Mouse (Mus musculus): ENCODE measurements at regions not wholly inside any gene's neighbourhood (a gene's known extent, or its start where the extent isn't known, plus 50 kb on each side); places are given as distances from the start of the nearest gene placed in this dataset.

DNA sequence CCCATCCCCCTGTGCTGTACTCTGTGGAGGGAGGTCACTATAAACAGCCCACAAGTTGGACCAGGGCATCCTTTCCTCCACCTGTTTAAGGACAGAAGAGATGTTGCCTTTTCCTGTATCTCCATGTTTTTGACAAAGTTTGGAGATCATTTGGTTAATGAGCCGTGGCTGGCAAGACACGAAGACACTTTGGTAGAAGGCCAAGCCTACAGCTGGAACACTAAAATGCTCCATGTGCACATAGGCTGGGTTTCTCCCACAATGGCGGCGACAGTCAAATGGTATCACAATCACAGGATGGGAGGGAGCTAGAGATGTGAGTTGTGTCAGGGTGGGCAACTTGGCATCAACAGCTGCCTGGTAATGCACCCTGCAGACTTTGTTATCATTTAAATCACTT, 111.9 kb upstream of the Plxnc1 start:
- TF ChIP-seq CTCF (IDR thresholded peaks at IDR 0.05; ENCODE audit: extremely low read depth, insufficient read depth, insufficient read length, insufficient replicate concordance) (no peak), POLR2A (IDR thresholded peaks at IDR 0.05; ENCODE audit: low read depth, low read length) (no peak)
- H3K27ac ChIP-seq (ENCODE audit: insufficient read depth, low read length) = no peak overlapping the region
- no peaks in the 10 kb centered on the region; the same call in 1 of the 2 replicates for H3K4me1 ChIP-seq (ENCODE audit: control insufficient read depth, insufficient read depth, insufficient read length)
- 86% methylated on average over 4 of the region's 4 CpGs for WGBS
- H3K27me3 ChIP-seq (ENCODE audit: control insufficient read depth, insufficient read depth, low read length) = no peaks in the 10 kb centered on the region
- H3K36me3 ChIP-seq (ENCODE audit: control insufficient read depth, insufficient read depth, low read length) = no peaks in the 10 kb centered on the region
- DNase-seq (ENCODE audit: low read depth in 1 of 2, low spot score in 2 of 2) = no peak
- H3K4me3 ChIP-seq (ENCODE audit: extremely low read depth, insufficient read depth, insufficient read length) = no peak overlapping the region

DNA sequence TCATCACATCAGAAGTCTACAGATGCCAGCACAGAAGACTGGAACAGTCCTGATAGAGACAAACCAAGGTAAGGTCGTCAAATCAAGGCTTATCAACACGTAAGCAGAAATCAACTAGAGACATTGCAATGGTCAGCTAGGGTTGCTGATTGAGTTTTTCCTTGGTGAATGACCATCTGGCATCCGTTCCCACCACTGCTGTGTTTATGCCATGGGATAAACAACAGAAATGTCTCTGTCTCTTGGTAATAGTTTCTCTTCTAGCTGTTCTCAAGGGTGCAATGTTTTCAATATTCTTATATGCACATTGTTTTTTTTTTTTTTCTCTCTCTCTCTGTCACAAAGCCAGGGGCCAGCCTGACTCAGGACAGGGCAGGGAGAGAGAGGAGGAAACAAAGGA, 110.2 kb upstream of the Plxnc1 start:
- no peak overlapping the region for H3K4me3 ChIP-seq (ENCODE audit: extremely low read depth, insufficient read depth, insufficient read length)
- DNase-seq (ENCODE audit: low read depth in 1 of 2, low spot score in 2 of 2) = no peak
- no peak overlapping the region for H3K27ac ChIP-seq (ENCODE audit: insufficient read depth, low read length)
- WGBS = 90% methylated on average over 3 of the region's 3 CpGs
- TF ChIP-seq CTCF (IDR thresholded peaks at IDR 0.05; ENCODE audit: extremely low read depth, insufficient read depth, insufficient read length, insufficient replicate concordance) (no peak), POLR2A (IDR thresholded peaks at IDR 0.05; ENCODE audit: low read depth, low read length) (no peak)
- H3K36me3 ChIP-seq (ENCODE audit: control insufficient read depth, insufficient read depth, low read length) = no peaks in the 10 kb centered on the region
- H3K27me3 ChIP-seq (ENCODE audit: control insufficient read depth, insufficient read depth, low read length) = no peaks in the 10 kb centered on the region
- H3K4me1 ChIP-seq (ENCODE audit: control insufficient read depth, insufficient read depth, insufficient read length) = no peaks in the 10 kb centered on the region; the same call in 1 of the 2 replicates

DNA sequence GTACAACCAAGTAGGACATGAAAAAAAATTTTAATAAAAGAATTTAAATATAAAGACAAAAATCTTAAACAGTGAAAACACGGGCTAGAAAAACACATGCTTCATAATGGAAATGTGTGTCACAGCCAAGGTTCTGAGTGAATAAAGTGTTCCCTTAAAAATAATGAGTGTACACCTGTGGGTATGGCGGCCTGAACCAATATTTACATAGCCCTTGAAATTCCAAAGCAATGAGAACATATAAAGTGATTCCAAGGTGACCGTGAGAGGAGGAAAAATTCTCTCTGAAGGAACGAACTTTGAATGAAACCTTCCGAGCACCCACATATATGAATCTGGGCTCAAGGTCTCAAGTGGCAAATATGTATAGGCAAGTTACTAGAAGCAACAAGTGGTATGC, 104.2 kb upstream of the Plxnc1 start:
- no peaks in the 10 kb centered on the region for H3K36me3 ChIP-seq (ENCODE audit: control insufficient read depth, insufficient read depth, low read length)
- WGBS = 92% methylated on average over 5 of the region's 5 CpGs
- no peak for TF ChIP-seq CTCF (IDR thresholded peaks at IDR 0.05; ENCODE audit: extremely low read depth, insufficient read depth, insufficient read length, insufficient replicate concordance)
- no peak for TF ChIP-seq POLR2A (IDR thresholded peaks at IDR 0.05; ENCODE audit: low read depth, low read length)
- H3K4me3 ChIP-seq (ENCODE audit: extremely low read depth, insufficient read depth, insufficient read length) = no peak overlapping the region
- no peaks in the 10 kb centered on the region; the same call in 1 of the 2 replicates for H3K4me1 ChIP-seq (ENCODE audit: control insufficient read depth, insufficient read depth, insufficient read length)
- H3K27ac ChIP-seq (ENCODE audit: insufficient read depth, low read length) = no peak overlapping the region
- H3K27me3 ChIP-seq (ENCODE audit: control insufficient read depth, insufficient read depth, low read length) = no peaks in the 10 kb centered on the region
- no peak for DNase-seq (ENCODE audit: low read depth in 1 of 2, low spot score in 2 of 2)

DNA sequence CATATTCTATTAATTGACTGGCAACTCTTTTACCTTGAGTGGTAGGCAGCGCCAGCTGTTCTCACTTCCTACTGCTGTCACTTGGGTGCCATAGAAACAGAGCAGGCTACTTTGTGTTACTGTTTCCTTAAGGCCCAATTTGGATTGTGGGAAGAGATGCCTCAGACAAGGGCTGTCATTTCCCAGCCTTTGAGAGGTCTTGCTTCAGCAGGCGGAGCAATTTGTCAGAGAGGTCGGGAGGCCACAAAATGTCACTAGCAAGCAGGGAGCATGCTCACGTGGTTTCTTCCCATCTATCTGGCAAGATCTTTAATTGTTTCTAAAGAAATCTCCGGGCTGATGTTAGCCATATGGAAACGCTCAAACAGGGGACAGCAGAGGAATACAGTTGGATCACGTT, 99.3 kb upstream of the Plxnc1 start:
- TF ChIP-seq POLR2A (IDR thresholded peaks at IDR 0.05; ENCODE audit: low read depth, low read length) (no peak), CTCF (IDR thresholded peaks at IDR 0.05; ENCODE audit: extremely low read depth, insufficient read depth, insufficient read length, insufficient replicate concordance) (no peak)
- no peak for DNase-seq (ENCODE audit: low read depth in 1 of 2, low spot score in 2 of 2)
- Histone ChIP-seq H3K27ac (ENCODE audit: insufficient read depth, low read length) (no peak overlapping the region), H3K27me3 (ENCODE audit: control insufficient read depth, insufficient read depth, low read length) (no peaks in the 10 kb centered on the region), H3K36me3 (ENCODE audit: control insufficient read depth, insufficient read depth, low read length) (no peaks in the 10 kb centered on the region), H3K4me3 (ENCODE audit: extremely low read depth, insufficient read depth, insufficient read length) (no peak overlapping the region), H3K4me1 (ENCODE audit: control insufficient read depth, insufficient read depth, insufficient read length) (no peaks in the 10 kb centered on the region)
- WGBS = 78% methylated on average over 7 of the region's 7 CpGs

DNA sequence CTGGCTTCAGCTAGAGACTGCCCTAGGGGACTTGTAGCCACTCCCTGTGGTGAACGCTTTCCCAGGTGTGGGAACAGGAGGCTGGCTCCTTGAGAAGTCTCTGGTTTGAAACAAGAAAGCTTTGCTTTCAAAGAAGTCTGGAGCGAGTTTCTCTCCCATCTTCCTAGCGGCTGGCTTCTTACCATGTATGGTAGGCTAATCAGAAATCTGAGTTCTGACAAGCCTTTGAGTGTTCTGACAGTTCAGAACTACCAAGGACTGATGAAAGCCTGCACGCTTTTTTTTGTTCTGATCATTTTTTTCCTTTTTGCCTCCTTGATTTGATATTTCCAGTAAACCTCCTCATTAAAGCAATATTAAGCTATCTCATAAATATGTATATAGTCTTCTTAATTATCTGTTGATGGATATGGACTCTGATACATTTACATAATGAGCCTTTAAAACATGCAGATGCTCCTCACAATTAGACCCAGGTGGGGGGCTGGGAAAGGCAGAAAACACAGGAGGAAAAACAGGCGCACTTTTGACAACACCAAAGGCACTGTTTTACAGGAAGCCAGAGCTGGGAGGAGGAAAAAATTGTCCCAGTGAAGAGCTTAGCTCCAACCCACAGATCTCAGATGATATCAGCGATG, 95.7 kb upstream of the Plxnc1 start:
- Histone ChIP-seq H3K36me3 (ENCODE audit: control insufficient read depth, insufficient read depth, low read length) (no peaks in the 10 kb centered on the region), H3K4me3 (ENCODE audit: extremely low read depth, insufficient read depth, insufficient read length) (no peak overlapping the region), H3K4me1 (ENCODE audit: control insufficient read depth, insufficient read depth, insufficient read length) (no peaks in the 10 kb centered on the region), H3K27ac (ENCODE audit: insufficient read depth, low read length) (no peak overlapping the region), H3K27me3 (ENCODE audit: control insufficient read depth, insufficient read depth, low read length) (no peaks in the 10 kb centered on the region)
- DNase-seq (ENCODE audit: low read depth in 1 of 2, low spot score in 2 of 2) = no peak
- WGBS = 72% methylated on average over 6 of the region's 6 CpGs
- TF ChIP-seq POLR2A (IDR thresholded peaks at IDR 0.05; ENCODE audit: low read depth, low read length) (no peak), CTCF (IDR thresholded peaks at IDR 0.05; ENCODE audit: extremely low read depth, insufficient read depth, insufficient read length, insufficient replicate concordance) (no peak)

DNA sequence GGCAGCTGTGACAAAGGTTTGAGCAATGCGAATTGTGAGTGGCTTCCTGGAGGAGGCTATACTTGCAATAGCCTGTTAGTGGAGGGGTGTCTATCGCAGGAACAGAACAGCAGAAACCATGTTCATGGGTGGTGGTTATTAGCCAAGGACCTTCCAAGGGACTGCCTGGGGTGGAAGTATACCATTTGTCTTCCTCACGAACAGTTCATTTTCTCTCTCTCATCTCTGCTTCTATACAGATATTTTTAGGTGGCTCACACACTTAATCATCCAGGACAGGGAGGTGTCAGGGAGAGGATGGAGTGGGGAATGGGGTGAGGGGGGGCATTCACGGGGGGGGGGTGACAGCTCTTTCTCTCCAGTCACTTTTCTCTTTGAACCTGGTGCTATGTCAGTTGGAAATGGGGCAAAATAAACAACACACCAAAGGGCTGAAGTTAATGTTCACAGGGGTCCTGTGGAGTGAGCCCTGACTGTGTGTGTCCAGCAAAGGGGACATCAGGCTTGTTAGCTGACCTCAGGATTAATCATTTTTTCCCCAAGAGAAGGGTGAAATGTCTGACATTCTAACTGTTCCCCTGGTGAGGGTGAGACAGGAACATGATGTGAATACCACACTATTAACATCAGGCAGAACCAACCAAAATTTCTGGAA, 91.5 kb upstream of the Plxnc1 start:
- 77% methylated on average over 4 of the region's 4 CpGs for WGBS
- Histone ChIP-seq H3K4me3 (ENCODE audit: extremely low read depth, insufficient read depth, insufficient read length) (no peak overlapping the region), H3K36me3 (ENCODE audit: control insufficient read depth, insufficient read depth, low read length) (no peaks in the 10 kb centered on the region), H3K4me1 (ENCODE audit: control insufficient read depth, insufficient read depth, insufficient read length) (no peaks in the 10 kb centered on the region), H3K27me3 (ENCODE audit: control insufficient read depth, insufficient read depth, low read length) (no peaks in the 10 kb centered on the region), H3K27ac (ENCODE audit: insufficient read depth, low read length) (no peak overlapping the region)
- DNase-seq (ENCODE audit: low read depth in 1 of 2, low spot score in 2 of 2) = no peak
- TF ChIP-seq CTCF (IDR thresholded peaks at IDR 0.05; ENCODE audit: extremely low read depth, insufficient read depth, insufficient read length, insufficient replicate concordance) (no peak), POLR2A (IDR thresholded peaks at IDR 0.05; ENCODE audit: low read depth, low read length) (no peak)

DNA sequence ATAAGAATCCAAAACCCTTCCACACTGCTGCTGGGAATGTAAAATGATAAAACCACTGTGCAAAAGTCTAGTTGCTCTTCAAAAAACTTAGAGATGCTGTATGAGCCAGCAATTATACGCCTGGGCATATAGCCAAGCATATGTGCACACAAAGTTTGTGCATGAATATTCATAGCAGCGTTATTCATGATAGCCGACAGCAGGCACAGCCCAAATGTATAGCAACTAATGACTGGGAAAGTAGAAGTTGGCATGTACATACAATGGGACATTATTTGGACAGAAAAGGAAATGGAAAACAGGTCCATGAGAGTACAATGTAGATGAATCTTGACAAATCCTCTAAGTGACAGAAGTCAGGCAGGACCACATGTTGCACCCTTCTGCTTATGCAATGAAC, 90.7 kb upstream of the Plxnc1 start:
- DNase-seq (ENCODE audit: low read depth in 1 of 2, low spot score in 2 of 2) = no peak
- Histone ChIP-seq H3K4me1 (ENCODE audit: control insufficient read depth, insufficient read depth, insufficient read length) (no peaks in the 10 kb centered on the region), H3K4me3 (ENCODE audit: extremely low read depth, insufficient read depth, insufficient read length) (no peak overlapping the region), H3K27me3 (ENCODE audit: control insufficient read depth, insufficient read depth, low read length) (no peaks in the 10 kb centered on the region), H3K36me3 (ENCODE audit: control insufficient read depth, insufficient read depth, low read length) (no peaks in the 10 kb centered on the region), H3K27ac (ENCODE audit: insufficient read depth, low read length) (no peak overlapping the region)
- TF ChIP-seq POLR2A (IDR thresholded peaks at IDR 0.05; ENCODE audit: low read depth, low read length) (no peak), CTCF (IDR thresholded peaks at IDR 0.05; ENCODE audit: extremely low read depth, insufficient read depth, insufficient read length, insufficient replicate concordance) (no peak)
- 92% methylated on average over 3 of the region's 3 CpGs for WGBS
